9 mouse cellular contexts compared by ENCODE assay signal in the genomic region with DNA sequence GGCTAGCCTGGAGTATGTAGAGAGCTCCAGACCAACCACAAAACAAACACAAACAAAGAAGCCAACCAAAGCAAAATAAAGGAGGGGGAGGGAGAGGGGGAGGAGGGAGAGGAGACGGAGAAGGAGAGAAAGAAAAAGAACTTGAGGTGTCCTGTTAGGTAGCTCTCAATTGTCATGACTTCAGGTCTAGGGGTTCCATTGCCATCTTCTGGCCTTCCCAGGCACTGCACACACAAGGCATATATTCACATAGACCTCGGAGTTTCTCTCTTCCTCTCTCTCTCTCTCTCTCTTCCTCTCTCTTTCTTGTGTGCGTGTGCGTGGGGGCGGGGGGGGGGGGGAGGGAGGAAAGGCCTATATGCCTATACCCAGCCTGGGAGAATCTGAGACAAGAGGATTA. TPM values are rescaled to one million over a fixed set of nuclear protein-coding genes. Genes with fewer than 3 reads are reported as not detected.
DNase-seq lines count a peak whose midpoint lies in the region; ATAC-seq and TF ChIP-seq lines count a peak whose summit lies in the region.
"Had no signal": no experiment of that assay in that cellular context is flagged by ENCODE, and none has a peak within 500 bp of the region (broad histone marks: within the 10 kb centered on the region; RNA-seq: fewer than 3 reads in every experiment).

No protein-coding gene starts in this region.

- no peak overlapping the region for H3K9ac ChIP-seq in hindbrain, postnatal 0 days (replicated peaks; ENCODE audit: low read length)
- H3K9ac ChIP-seq in hindbrain, embryonic 12.5 days = no peak overlapping the region
- no peak overlapping the region for H3K9ac ChIP-seq in intestine, embryonic 15.5 days
- H3K9ac ChIP-seq: liver, embryonic 13.5 days had no signal

- H3K4me1 ChIP-seq in hindbrain, postnatal 0 days (ENCODE audit: insufficient read depth, low read length) = no peaks in the 10 kb centered on the region
- H3K4me1 ChIP-seq in hindbrain, embryonic 12.5 days = peaks cover 8% of the 10 kb centered on the region
- peaks cover 14% of the 10 kb centered on the region; the same call in 1 of the 2 replicates for H3K4me1 ChIP-seq in intestine, embryonic 15.5 days (replicated peaks)

- H3K4me3 ChIP-seq in hindbrain, postnatal 0 days (ENCODE audit: low read length) = no peak overlapping the region
- no peak overlapping the region for H3K4me3 ChIP-seq in hindbrain, embryonic 12.5 days
- H3K4me3 ChIP-seq in intestine, embryonic 15.5 days (replicated peaks) = no peak overlapping the region
- H3K4me3 ChIP-seq: liver, embryonic 13.5 days had no signal

- H3K36me3 ChIP-seq in hindbrain, postnatal 0 days (ENCODE audit: insufficient read depth, low read length) = no peaks in the 10 kb centered on the region
- no peaks in the 10 kb centered on the region for H3K36me3 ChIP-seq in hindbrain, embryonic 12.5 days
- no peaks in the 10 kb centered on the region for H3K36me3 ChIP-seq in intestine, embryonic 15.5 days
- H3K36me3 ChIP-seq: liver, embryonic 13.5 days had no signal

- no peak for ATAC-seq in hindbrain, postnatal 0 days
- ATAC-seq in hindbrain, embryonic 12.5 days (ENCODE audit: low FRiP score) = no peak
- peak; percentile 53; the same call in 1 of the 2 replicates for ATAC-seq in megakaryocyte, adult 5-6 weeks (ENCODE audit: poor library complexity, severe bottlenecking)
- no peak for ATAC-seq in erythroblast, adult 5-6 weeks (replicated peaks; ENCODE audit: low FRiP score, poor library complexity, severe bottlenecking)
- no peak for ATAC-seq in intestine, embryonic 15.5 days

- H3K9me3 ChIP-seq in hindbrain, postnatal 0 days (ENCODE audit: low read length) = no peaks in the 10 kb centered on the region
- no peaks in the 10 kb centered on the region for H3K9me3 ChIP-seq in hindbrain, embryonic 12.5 days (replicated peaks)
- no peaks in the 10 kb centered on the region for H3K9me3 ChIP-seq in intestine, embryonic 15.5 days
- H3K9me3 ChIP-seq: liver, embryonic 13.5 days had no signal

- peak; percentile 79 for TF ChIP-seq CTCF in hindbrain, postnatal 0 days (IDR thresholded peaks at IDR 0.05; ENCODE audit: low read depth)

- H3K4me2 ChIP-seq in hindbrain, postnatal 0 days (ENCODE audit: low read depth, low read length) = no peak overlapping the region
- no peak overlapping the region for H3K4me2 ChIP-seq in hindbrain, embryonic 12.5 days (replicated peaks)
- no peak overlapping the region for H3K4me2 ChIP-seq in intestine, embryonic 15.5 days (replicated peaks)

- WGBS in hindbrain, postnatal 0 days = 28% methylated on average over 3 of the region's 5 CpGs
- 45% methylated on average over 3 of the region's 5 CpGs for WGBS in hindbrain, embryonic 12.5 days
- 39% methylated on average over 4 of the region's 5 CpGs for WGBS in intestine, embryonic 15.5 days

- no peak overlapping the region for H3K27ac ChIP-seq in hindbrain, postnatal 0 days
- H3K27ac ChIP-seq in hindbrain, embryonic 12.5 days = no peak overlapping the region
- no peak overlapping the region for H3K27ac ChIP-seq in intestine, embryonic 15.5 days
- H3K27ac ChIP-seq: liver, embryonic 13.5 days had no signal

- peak; percentile 58 for DNase-seq in hindbrain, postnatal 0 days (ENCODE audit: low spot score)
- DNase-seq in 416B (ENCODE audit: low read depth) (peak; percentile 75), MEL-GATA-1-ER (ENCODE audit: extremely low read depth, low read depth) (peak; percentile 36)
- no peak for DNase-seq in layer of hippocampus, adult 11-12 months (ENCODE audit: low spot score)
- DNase-seq: liver, embryonic 13.5 days had no signal

- H3K27me3 ChIP-seq in hindbrain, postnatal 0 days (ENCODE audit: insufficient read depth, low read length) = no peaks in the 10 kb centered on the region
- peaks cover 17% of the 10 kb centered on the region; the same call in 1 of the 2 replicates for H3K27me3 ChIP-seq in hindbrain, embryonic 12.5 days
- no peaks in the 10 kb centered on the region for H3K27me3 ChIP-seq in intestine, embryonic 15.5 days (replicated peaks)

RNA-seq across cellular contexts. Expression of gene Acyp1, which starts 1.3 kb away (rescaled TPM):
- 17.9 and 18.2 TPM in 2 replicates for total RNA-seq in hindbrain, postnatal 0 days (2014; rRNA removed)
- polyA plus RNA-seq in hindbrain, postnatal 0 days (2015; fragmentation: Nextera tagmentation; extraction: Ambion mirVana) = 50.9 and 55.8 TPM in 2 replicates
- 62.2 and 67.9 TPM in 2 replicates for polyA plus RNA-seq in hindbrain, embryonic 12.5 days (2016; fragmentation: Nextera tagmentation; extraction: Ambion mirVana)
- 40.9 and 41.2 TPM in 2 replicates for total RNA-seq in megakaryocyte, adult 5-6 weeks (2015)
- 26.2 and 49.4 TPM in 2 replicates for total RNA-seq in megakaryocyte, adult 5-6 weeks (2017)
- total RNA-seq in erythroblast, adult 5-6 weeks (2015; ENCODE audit: low replicate concordance) = 7.9 and 26.1 TPM in 2 replicates
- 13.6 and 21.0 TPM in 2 replicates for total RNA-seq in erythroblast, adult 5-6 weeks (2017; ENCODE audit: low replicate concordance)
- 47.6 and 58.2 TPM in 2 replicates for polyA plus RNA-seq in intestine, embryonic 15.5 days (2015; fragmentation: Nextera tagmentation; extraction: Ambion mirVana)

RNA-seq across cellular contexts. Expression of gene Zc2hc1c, which starts 1.4 kb away (rescaled TPM):
- total RNA-seq in hindbrain, postnatal 0 days (2014; rRNA removed) = 1.1 and 1.3 TPM in 2 replicates
- polyA plus RNA-seq in hindbrain, postnatal 0 days (2015; fragmentation: Nextera tagmentation; extraction: Ambion mirVana) = 1.4 and 1.5 TPM in 2 replicates
- 1.3 and 1.4 TPM in 2 replicates for polyA plus RNA-seq in hindbrain, embryonic 12.5 days (2016; fragmentation: Nextera tagmentation; extraction: Ambion mirVana)
- not detected in 2 replicates for total RNA-seq in megakaryocyte, adult 5-6 weeks (2015)
- total RNA-seq in megakaryocyte, adult 5-6 weeks (2017) = 0.04 TPM in 1 of 2 replicates, not detected in the other
- total RNA-seq in erythroblast, adult 5-6 weeks (2015; ENCODE audit: low replicate concordance) = 0.42 TPM in 1 of 2 replicates, not detected in the other
- total RNA-seq in erythroblast, adult 5-6 weeks (2017; ENCODE audit: low replicate concordance) = 0.17 TPM in 1 of 2 replicates, not detected in the other
- polyA plus RNA-seq in intestine, embryonic 15.5 days (2015; fragmentation: Nextera tagmentation; extraction: Ambion mirVana) = 1.7 TPM in 2 replicates

RNA-seq across cellular contexts. Expression of gene Mlh3, which starts 16.5 kb away (rescaled TPM):
- 5.5 and 9.9 TPM in 2 replicates for total RNA-seq in hindbrain, postnatal 0 days (2014; rRNA removed)
- 4.9 and 5.1 TPM in 2 replicates for polyA plus RNA-seq in hindbrain, postnatal 0 days (2015; fragmentation: Nextera tagmentation; extraction: Ambion mirVana)
- 9.1 and 9.8 TPM in 2 replicates for polyA plus RNA-seq in hindbrain, embryonic 12.5 days (2016; fragmentation: Nextera tagmentation; extraction: Ambion mirVana)
- 3.7 and 4.1 TPM in 2 replicates for total RNA-seq in megakaryocyte, adult 5-6 weeks (2015)
- total RNA-seq in megakaryocyte, adult 5-6 weeks (2017) = 6.6 and 7.1 TPM in 2 replicates
- total RNA-seq in erythroblast, adult 5-6 weeks (2015; ENCODE audit: low replicate concordance) = 0.19 and 1.0 TPM in 2 replicates
- total RNA-seq in erythroblast, adult 5-6 weeks (2017; ENCODE audit: low replicate concordance) = 2.2 and 2.6 TPM in 2 replicates
- 6.7 and 6.9 TPM in 2 replicates for polyA plus RNA-seq in intestine, embryonic 15.5 days (2015; fragmentation: Nextera tagmentation; extraction: Ambion mirVana)

RNA-seq across cellular contexts. Expression of gene Nek9, which starts 52.2 kb away (rescaled TPM):
- 20.5 and 21.5 TPM in 2 replicates for total RNA-seq in hindbrain, postnatal 0 days (2014; rRNA removed)
- 8.9 and 10.5 TPM in 2 replicates for polyA plus RNA-seq in hindbrain, postnatal 0 days (2015; fragmentation: Nextera tagmentation; extraction: Ambion mirVana)
- polyA plus RNA-seq in hindbrain, embryonic 12.5 days (2016; fragmentation: Nextera tagmentation; extraction: Ambion mirVana) = 26.7 and 28.2 TPM in 2 replicates
- 40.9 TPM in 2 replicates for total RNA-seq in megakaryocyte, adult 5-6 weeks (2015)
- total RNA-seq in megakaryocyte, adult 5-6 weeks (2017) = 25.1 and 27.9 TPM in 2 replicates
- 5.8 and 11.5 TPM in 2 replicates for total RNA-seq in erythroblast, adult 5-6 weeks (2015; ENCODE audit: low replicate concordance)
- total RNA-seq in erythroblast, adult 5-6 weeks (2017; ENCODE audit: low replicate concordance) = 5.9 and 10.5 TPM in 2 replicates
- polyA plus RNA-seq in intestine, embryonic 15.5 days (2015; fragmentation: Nextera tagmentation; extraction: Ambion mirVana) = 16.2 and 16.7 TPM in 2 replicates
